Mouse (Mus musculus) thymus, adult 2 months (tissue): Measurements from ENCODE around the gene Sec14l5. TPM values are rescaled to one million over a fixed set of nuclear protein-coding genes. Genes with fewer than 3 reads are reported as not detected.

Source experiments
- DNase-seq: peaks from one replicate; pipeline ENCODE4 v3.0.0; 2021
- H3K27ac ChIP-seq: fragments of 200-500 bp; 2 replicates; pipeline ENCODE4 v1.5.1; 2012; ENCODE audit warnings: low read length, control low read depth; ENCODE audit not compliant: control insufficient read depth, insufficient read depth
- H3K27me3 ChIP-seq: fragments of 200-500 bp; 2 replicates; pipeline ENCODE4 v1.6.1; 2012; ENCODE audit warnings: mild to moderate bottlenecking, low read length, moderate library complexity, mixed read lengths; ENCODE audit not compliant: control insufficient read depth, insufficient read depth
- H3K36me3 ChIP-seq: fragments of 200-500 bp; 2 replicates; pipeline ENCODE4 v1.6.1; 2012; ENCODE audit warnings: mild to moderate bottlenecking, low read length, moderate library complexity; ENCODE audit not compliant: control insufficient read depth, insufficient read depth
- H3K4me1 ChIP-seq: fragments of 200-500 bp; replicated peaks from 2 replicates; pipeline ENCODE4 v1.6.1; 2012; ENCODE audit warnings: low read length; ENCODE audit not compliant: control insufficient read depth, insufficient read depth
- H3K4me3 ChIP-seq: fragments of 200-500 bp; 2 replicates; pipeline ENCODE4 v1.5.1; 2012; ENCODE audit warnings: mild to moderate bottlenecking, low read length, control low read depth, moderate library complexity; ENCODE audit not compliant: control insufficient read depth, insufficient read depth
- CTCF ChIP-seq: fragments of 200-500 bp; IDR thresholded peaks from 2 replicates; pipeline ENCODE4 v1.5.1; 2012; ENCODE audit warnings: mild to moderate bottlenecking, control low read depth, low read length, moderate library complexity, borderline replicate concordance; ENCODE audit not compliant: control insufficient read depth, poor library complexity, insufficient read depth; ENCODE audit errors: extremely low read depth
- POLR2A ChIP-seq: fragments of 200-500 bp; IDR thresholded peaks from 2 replicates; pipeline ENCODE4 v1.6.1; 2012; ENCODE audit warnings: mild to moderate bottlenecking, low read length, control low read depth, moderate library complexity; ENCODE audit not compliant: control insufficient read depth, poor library complexity, insufficient read depth; ENCODE audit errors: extremely low read depth
- WGBS: fragments of 180-500 bp; shearing (Covaris S2); methylation state at CpG from one replicate; pipeline ENCODE4 v1.1.7; 2018; 5-methylcytosine and 5-hydroxymethylcytosine counted together
- polyA plus RNA-seq: library from polyadenylated mRNA; depleted of rRNA; stranded (reverse); fragments of >200 nt; gene quantifications from 2 replicates; pipeline ENCODE4 v1.2.3, GENCODE M21; 2012

The Sec14l5 gene
- polyA plus RNA-seq, 1 experiment: 2.0 TPM

- TF ChIP-seq POLR2A (no peak), CTCF (no peak)
- H3K27ac ChIP-seq: no peak overlapping the region
- H3K36me3 ChIP-seq: no peaks in the 10 kb centered on the region
- no peak overlapping the region for H3K4me3 ChIP-seq
- WGBS: 77% methylated on average over 5 of the region's 5 CpGs
- H3K4me1 ChIP-seq: no peaks in the 10 kb centered on the region
- no peaks in the 10 kb centered on the region for H3K27me3 ChIP-seq
- DNase-seq: no peak
Observed at GRCm38 (mm10) chr16:5168829-5169228, 21.9 kb downstream of the Sec14l5 start.

- no peaks in the 10 kb centered on the region for H3K4me1 ChIP-seq
- H3K27me3 ChIP-seq: no peaks in the 10 kb centered on the region
- TF ChIP-seq CTCF: no peak
- TF ChIP-seq POLR2A: no peak
- H3K4me3 ChIP-seq: no peak overlapping the region
- WGBS: 93% methylated on average over 6 of the region's 6 CpGs
- DNase-seq: no peak
- H3K27ac ChIP-seq: no peak overlapping the region
- no peaks in the 10 kb centered on the region for H3K36me3 ChIP-seq
Observed at GRCm38 (mm10) chr16:5172636-5173035, 25.7 kb downstream of the Sec14l5 start.

GRCm38 (mm10) chr16:5183310-5183975, 36.5 kb downstream of the Sec14l5 start:
- TF ChIP-seq CTCF (no peak), POLR2A (no peak)
- H3K27ac ChIP-seq: no peak overlapping the region
- no peak for DNase-seq
- H3K4me1 ChIP-seq: no peaks in the 10 kb centered on the region
- no peak overlapping the region for H3K4me3 ChIP-seq
- no peaks in the 10 kb centered on the region for H3K27me3 ChIP-seq
- no peaks in the 10 kb centered on the region for H3K36me3 ChIP-seq
- 90% methylated on average over 18 of the region's 18 CpGs for WGBS

GRCm38 (mm10) chr16:5184101-5184500, 37.2 kb downstream of the Sec14l5 start:
- TF ChIP-seq CTCF: no peak
- TF ChIP-seq POLR2A: no peak
- Histone ChIP-seq H3K36me3 (no peaks in the 10 kb centered on the region), H3K27ac (no peak overlapping the region), H3K4me1 (no peaks in the 10 kb centered on the region), H3K27me3 (no peaks in the 10 kb centered on the region), H3K4me3 (no peak overlapping the region)
- 53% methylated on average over 8 of the region's 8 CpGs for WGBS
- no peak for DNase-seq

GRCm38 (mm10) chr16:5184956-5185355, 38.0 kb downstream of the Sec14l5 start:
- Histone ChIP-seq H3K27me3 (no peaks in the 10 kb centered on the region), H3K27ac (no peak overlapping the region), H3K4me1 (no peaks in the 10 kb centered on the region), H3K36me3 (no peaks in the 10 kb centered on the region), H3K4me3 (no peak overlapping the region)
- 88% methylated on average over 5 of the region's 5 CpGs for WGBS
- no peak for DNase-seq
- TF ChIP-seq CTCF (no peak), POLR2A (no peak)

- TF ChIP-seq CTCF (no peak), POLR2A (no peak)
- WGBS: 82% methylated on average over 7 of the region's 7 CpGs
- Histone ChIP-seq H3K36me3 (no peaks in the 10 kb centered on the region), H3K4me1 (no peaks in the 10 kb centered on the region), H3K4me3 (no peak overlapping the region), H3K27ac (no peak overlapping the region), H3K27me3 (no peaks in the 10 kb centered on the region)
- no peak for DNase-seq
Observed at GRCm38 (mm10) chr16:5185691-5186090, 38.8 kb downstream of the Sec14l5 start.

GRCm38 (mm10) chr16:5186234-5186633, 39.3 kb downstream of the Sec14l5 start:
- H3K27me3 ChIP-seq: no peaks in the 10 kb centered on the region
- no peaks in the 10 kb centered on the region for H3K4me1 ChIP-seq
- DNase-seq: no peak
- 46% methylated on average over 7 of the region's 7 CpGs for whole genome bisulfite sequencing
- TF ChIP-seq POLR2A (no peak), CTCF (no peak)
- H3K4me3 ChIP-seq: no peak overlapping the region
- H3K27ac ChIP-seq: no peak overlapping the region
- H3K36me3 ChIP-seq: no peaks in the 10 kb centered on the region
